Mouse (Mus musculus) thymus, postnatal 25 days (tissue): ENCODE results near the gene Tmem79.
"Not testable (repeated sequence)": the region's sequence is repeated elsewhere in the genome, so short reads cannot be mapped to it uniquely, and the experiment has no call there.

Experiments
- DNase-seq: peaks from one replicate; pipeline ENCODE4 v3.0.0; 2022

The Tmem79 gene

DNA sequence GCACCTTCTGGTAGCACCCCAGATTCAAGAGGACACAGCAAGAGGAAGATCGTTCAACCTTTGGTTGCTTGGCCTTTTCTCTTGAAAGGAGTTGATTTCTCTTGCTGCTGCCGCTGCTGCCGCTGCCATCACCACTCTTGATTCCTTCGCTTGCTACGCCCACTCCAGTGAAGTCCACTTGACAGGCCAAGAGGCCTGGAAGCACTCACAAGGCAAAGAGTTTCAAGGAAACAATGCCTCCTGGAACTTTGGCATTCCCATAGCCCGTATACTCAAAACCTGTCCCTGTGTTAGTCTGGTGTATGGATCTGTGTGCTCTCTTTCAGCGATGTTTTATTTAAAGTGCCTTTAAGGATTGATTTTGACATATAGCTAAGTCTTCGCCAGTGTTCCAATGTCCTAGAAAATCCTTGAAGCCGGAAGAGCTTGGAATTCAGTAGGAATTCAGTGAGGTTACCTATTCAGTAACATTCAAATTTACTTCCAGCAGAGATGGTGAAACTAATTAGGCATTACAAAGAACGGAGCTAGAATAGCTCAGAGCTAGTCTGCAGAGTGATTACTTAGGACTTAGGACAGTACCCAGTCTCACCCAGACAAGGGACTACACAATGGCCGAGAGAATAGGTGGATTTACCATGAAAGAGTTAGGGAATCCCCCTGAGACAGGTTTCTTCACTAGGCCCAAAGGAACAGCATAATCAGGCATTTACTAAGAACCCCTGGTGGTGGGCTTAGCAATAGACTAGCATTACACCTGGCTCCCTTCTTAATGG, 54.6 kb downstream of the Tmem79 start:
- not testable (repeated sequence) for DNase-seq

DNA sequence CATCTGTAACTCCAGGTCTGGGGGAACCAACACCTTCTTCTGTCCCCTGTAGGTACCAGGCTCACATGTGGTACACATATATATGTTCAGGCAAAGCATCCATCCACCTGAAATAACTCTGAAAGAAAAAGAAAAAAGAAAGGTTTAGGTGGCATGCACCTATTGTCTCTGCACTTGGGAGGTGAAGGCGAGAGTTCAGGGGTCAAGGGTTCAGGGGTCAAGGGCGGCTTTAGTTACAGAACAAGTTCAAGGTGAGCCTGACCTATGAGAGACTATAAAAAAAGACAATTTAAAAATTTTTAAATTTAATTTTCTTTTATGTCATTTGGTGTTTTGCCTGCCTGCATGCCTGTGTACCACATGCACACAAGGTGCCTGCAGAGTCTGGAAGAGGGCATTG, 55.9 kb downstream of the Tmem79 start:
- no peak for DNase-seq
